Mouse (Mus musculus) midbrain, postnatal 0 days (tissue): ENCODE data around the gene Ifitm10. TPM values are rescaled to one million over a fixed set of nuclear protein-coding genes. Genes with fewer than 3 reads are reported as not detected.

Experiments
- ATAC-seq: fragments of 200-750 bp; cut with Nextera tagmentation; 2 replicates; pipeline ENCODE4 v1.8.0; 2017; ENCODE audit warnings: moderate number of reproducible peaks, mild to moderate bottlenecking, moderate TSS enrichment, moderate library complexity; ENCODE audit not compliant: low FRiP score
- DNase-seq: peaks from one replicate; pipeline ENCODE4 v3.0.0-alpha.2; 2015; ENCODE audit warnings: low spot score
- H3K27ac ChIP-seq: fragments of 300-500 bp; sonication (generic); 2 replicates; pipeline ENCODE4 v1.5.1; 2014; ENCODE audit warnings: low read depth, mild to moderate bottlenecking, low read length, mixed read lengths
- H3K27me3 ChIP-seq: fragments of 300-500 bp; sonication (generic); 2 replicates; pipeline ENCODE4 v1.6.1; 2014; ENCODE audit warnings: low read length, control low read depth, mixed read lengths; ENCODE audit not compliant: insufficient read depth
- H3K36me3 ChIP-seq: fragments of 300-500 bp; sonication (generic); 2 replicates; pipeline ENCODE4 v1.6.1; 2014; ENCODE audit warnings: low read length, control low read depth, mixed read lengths; ENCODE audit not compliant: insufficient read depth
- H3K4me1 ChIP-seq: fragments of 300-500 bp; sonication (generic); 2 replicates; pipeline ENCODE4 v1.6.1; 2014; ENCODE audit warnings: mild to moderate bottlenecking, control low read depth, antibody characterized with exemption, low read length, mixed read lengths; ENCODE audit not compliant: insufficient read depth
- H3K4me2 ChIP-seq: fragments of 300-500 bp; sonication (generic); 2 replicates; pipeline ENCODE4 v1.6.1; 2014; ENCODE audit warnings: low read depth, mild to moderate bottlenecking, low read length, mixed read lengths; ENCODE audit not compliant: poor library complexity, severe bottlenecking
- H3K4me3 ChIP-seq: fragments of 300-500 bp; sonication (generic); 2 replicates; pipeline ENCODE4 v1.5.1; 2014; ENCODE audit warnings: low read depth, mild to moderate bottlenecking, low read length, moderate library complexity
- H3K9ac ChIP-seq: fragments of 300-500 bp; sonication (generic); replicated peaks from 2 replicates; pipeline ENCODE4 v1.6.1; 2014; ENCODE audit warnings: mild to moderate bottlenecking, low read length, moderate library complexity, mixed read lengths; ENCODE audit not compliant: poor library complexity, severe bottlenecking
- H3K9me3 ChIP-seq: fragments of 300-500 bp; sonication (generic); 2 replicates; pipeline ENCODE4 v1.6.1; 2016; ENCODE audit warnings: low read length, control low read depth
- CTCF ChIP-seq: IDR thresholded peaks from 2 replicates; pipeline ENCODE4 v1.5.1; 2016; ENCODE audit warnings: antibody characterized with exemption, mild to moderate bottlenecking
- WGBS: fragments of 180-500 bp; shearing (Covaris S2); extraction: QIAGEN DNeasy Blood & Tissue Kit; methylation state at CpG from one replicate; pipeline ENCODE4 v1.1.7; 2014; 5-methylcytosine and 5-hydroxymethylcytosine counted together
- polyA plus RNA-seq: library from polyadenylated mRNA; unstranded; fragments of >200 nt; fragmentation: Nextera tagmentation; extraction: Ambion mirVana; gene quantifications from 2 replicates; pipeline ENCODE4 v1.2.1, GENCODE M21; 2015
- total RNA-seq: library from RNA; depleted of rRNA; stranded (reverse); fragments of >200 nt; gene quantifications from 2 replicates; pipeline ENCODE4 v1.2.3, GENCODE M21; 2014; rRNA removed

The Ifitm10 gene
- total RNA-seq: 16.4 and 21.8 TPM in 2 replicates
- polyA plus RNA-seq: 20.8 and 23.5 TPM in 2 replicates

- Histone ChIP-seq H3K4me3 (peak within 1 kb of the TSS; percentile 55; the same call in 1 of the 2 replicates), H3K4me1 (no peaks in the 10 kb centered on the region), H3K27ac (no peak within 1 kb of the TSS), H3K4me2 (peak within 1 kb of the TSS; percentile 87), H3K27me3 (peaks cover 23% of the 10 kb centered on the region; the same call in 1 of the 2 replicates), H3K9me3 (no peaks in the 10 kb centered on the region), H3K9ac (no peak within 1 kb of the TSS), H3K36me3 (peaks cover 26% of the 10 kb centered on the region)
- DNase-seq (no peak), ATAC-seq (no peak)
- no peak for TF ChIP-seq CTCF
- 73% methylated on average over 8 of the region's 8 CpGs for WGBS
These were observed at the start of gene Ifitm10 for GRCm38 (mm10) chr7:142373641-142374412. Gene Ifitm10, minus strand, starts transcription at chr7:142373753.

- no peaks in the 10 kb centered on the region for H3K4me1 ChIP-seq
- H3K9me3 ChIP-seq: no peaks in the 10 kb centered on the region
- TF ChIP-seq CTCF: no peak
- H3K36me3 ChIP-seq: no peaks in the 10 kb centered on the region
- H3K4me2 ChIP-seq: no peak overlapping the region
- ATAC-seq (no peak), DNase-seq (no peak)
- no peak overlapping the region for H3K9ac ChIP-seq
- 75% methylated on average over 2 of the region's 2 CpGs for WGBS
- no peak overlapping the region for H3K4me3 ChIP-seq
- no peak overlapping the region for H3K27ac ChIP-seq
- no peaks in the 10 kb centered on the region for H3K27me3 ChIP-seq
These were observed 48.3 kb upstream of the Ifitm10 start for GRCm38 (mm10) chr7:142421826-142422225.

GRCm38 (mm10) chr7:142419887-142420286, 46.3 kb upstream of the Ifitm10 start:
- DNase-seq (no peak), ATAC-seq (no peak)
- Histone ChIP-seq H3K9ac (no peak overlapping the region), H3K36me3 (no peaks in the 10 kb centered on the region), H3K27me3 (no peaks in the 10 kb centered on the region), H3K4me1 (no peaks in the 10 kb centered on the region), H3K4me3 (no peak overlapping the region), H3K9me3 (no peaks in the 10 kb centered on the region), H3K4me2 (no peak overlapping the region), H3K27ac (no peak overlapping the region)
- 70% methylated on average over 5 of the region's 5 CpGs for WGBS
- no peak for TF ChIP-seq CTCF

GRCm38 (mm10) chr7:142418679-142419078, 45.1 kb upstream of the Ifitm10 start:
- Histone ChIP-seq H3K27me3 (no peaks in the 10 kb centered on the region), H3K36me3 (no peaks in the 10 kb centered on the region), H3K4me3 (no peak overlapping the region), H3K4me2 (no peak overlapping the region), H3K4me1 (no peaks in the 10 kb centered on the region), H3K27ac (no peak overlapping the region), H3K9ac (no peak overlapping the region), H3K9me3 (no peaks in the 10 kb centered on the region)
- WGBS: 92% methylated on average over 8 of the region's 8 CpGs
- no peak for ATAC-seq
- TF ChIP-seq CTCF: no peak
- DNase-seq: no peak

- ATAC-seq (no peak), DNase-seq (no peak)
- H3K36me3 ChIP-seq: no peaks in the 10 kb centered on the region
- no peak overlapping the region for H3K4me3 ChIP-seq
- no peak overlapping the region for H3K27ac ChIP-seq
- H3K27me3 ChIP-seq: no peaks in the 10 kb centered on the region
- H3K4me2 ChIP-seq: no peak overlapping the region
- no peaks in the 10 kb centered on the region for H3K9me3 ChIP-seq
- no peaks in the 10 kb centered on the region for H3K4me1 ChIP-seq
- TF ChIP-seq CTCF: no peak
- H3K9ac ChIP-seq: no peak overlapping the region
- 93% methylated on average over 2 of the region's 2 CpGs for WGBS
These were observed 44.5 kb upstream of the Ifitm10 start for GRCm38 (mm10) chr7:142418027-142418426.

- H3K4me3 ChIP-seq: no peak overlapping the region
- no peaks in the 10 kb centered on the region for H3K27me3 ChIP-seq
- 84% methylated on average over 3 of the region's 3 CpGs for WGBS
- no peak overlapping the region for H3K9ac ChIP-seq
- no peaks in the 10 kb centered on the region for H3K4me1 ChIP-seq
- DNase-seq: no peak
- no peaks in the 10 kb centered on the region for H3K9me3 ChIP-seq
- H3K36me3 ChIP-seq: no peaks in the 10 kb centered on the region
- no peak overlapping the region for H3K27ac ChIP-seq
- no peak for TF ChIP-seq CTCF
- no peak overlapping the region for H3K4me2 ChIP-seq
- ATAC-seq: no peak
These were observed 42.7 kb upstream of the Ifitm10 start for GRCm38 (mm10) chr7:142416225-142416624.
